Mouse (Mus musculus): Measurements from ENCODE around the gene Erp44. TPM values are rescaled to one million over a fixed set of nuclear protein-coding genes. Genes with fewer than 3 reads are reported as not detected.

The Erp44 gene
- polyA plus RNA-seq, 1 experiment from 2014 or later = 63.3 TPM

GRCm38 (mm10) chr4:48160386-48160785 lies 119.0 kb downstream of the Erp44 start:
- no peak overlapping the region for H3K4me2 ChIP-seq (ENCODE audit: low read depth, low read length, severe bottlenecking)
- no peaks in the 10 kb centered on the region for H3K9me3 ChIP-seq (ENCODE audit: control insufficient read depth, low read length)
- DNase-seq (ENCODE audit: low spot score) (no peak), ATAC-seq (replicated peaks; ENCODE audit: low FRiP score) (no peak)
- 91% methylated on average over 4 of the region's 4 CpGs for WGBS
- H3K36me3 ChIP-seq (ENCODE audit: control insufficient read depth, insufficient read depth, low read length) = no peaks in the 10 kb centered on the region
- H3K4me3 ChIP-seq (ENCODE audit: low read depth, low read length) = no peak overlapping the region
- H3K4me1 ChIP-seq (replicated peaks; ENCODE audit: control insufficient read depth, insufficient read depth, low read length) = no peaks in the 10 kb centered on the region
- no peak overlapping the region for H3K27ac ChIP-seq (ENCODE audit: low read depth, low read length)
- H3K9ac ChIP-seq (ENCODE audit: low read length) = no peak overlapping the region
- H3K27me3 ChIP-seq (ENCODE audit: control insufficient read depth, insufficient read depth, low read length) = no peaks in the 10 kb centered on the region

DNA sequence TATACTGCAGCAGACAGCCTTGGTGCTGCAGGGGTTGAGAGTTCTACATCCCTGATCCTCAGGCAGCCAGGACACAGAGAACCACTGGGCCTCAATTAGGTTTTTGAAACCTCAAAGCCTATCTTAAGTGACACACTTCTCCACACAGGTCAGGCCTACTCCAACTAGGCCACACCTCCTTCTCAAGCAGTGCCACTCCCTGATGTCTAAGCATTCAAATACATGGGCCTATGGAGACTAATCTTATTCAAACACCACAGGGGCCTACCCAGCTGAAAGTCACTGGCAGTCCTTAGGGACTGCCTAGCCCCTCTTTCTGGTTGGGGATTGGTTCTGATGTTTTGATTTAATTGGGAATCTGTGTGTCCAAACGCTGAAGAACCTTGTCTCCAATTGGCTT lies 123.5 kb downstream of the Erp44 start:
- Histone ChIP-seq H3K4me1 (replicated peaks; ENCODE audit: control insufficient read depth, insufficient read depth, low read length) (no peaks in the 10 kb centered on the region), H3K9ac (ENCODE audit: low read length) (no peak overlapping the region), H3K27me3 (ENCODE audit: control insufficient read depth, insufficient read depth, low read length) (no peaks in the 10 kb centered on the region), H3K4me3 (ENCODE audit: low read depth, low read length) (no peak overlapping the region), H3K36me3 (ENCODE audit: control insufficient read depth, insufficient read depth, low read length) (no peaks in the 10 kb centered on the region), H3K4me2 (ENCODE audit: low read depth, low read length, severe bottlenecking) (no peak overlapping the region), H3K27ac (ENCODE audit: low read depth, low read length) (no peak overlapping the region), H3K9me3 (ENCODE audit: control insufficient read depth, low read length) (no peaks in the 10 kb centered on the region)
- no peak for DNase-seq (ENCODE audit: low spot score)
- 70% methylated on average over 1 of the region's 1 CpGs for WGBS
- ATAC-seq (replicated peaks; ENCODE audit: low FRiP score) = no peak

DNA sequence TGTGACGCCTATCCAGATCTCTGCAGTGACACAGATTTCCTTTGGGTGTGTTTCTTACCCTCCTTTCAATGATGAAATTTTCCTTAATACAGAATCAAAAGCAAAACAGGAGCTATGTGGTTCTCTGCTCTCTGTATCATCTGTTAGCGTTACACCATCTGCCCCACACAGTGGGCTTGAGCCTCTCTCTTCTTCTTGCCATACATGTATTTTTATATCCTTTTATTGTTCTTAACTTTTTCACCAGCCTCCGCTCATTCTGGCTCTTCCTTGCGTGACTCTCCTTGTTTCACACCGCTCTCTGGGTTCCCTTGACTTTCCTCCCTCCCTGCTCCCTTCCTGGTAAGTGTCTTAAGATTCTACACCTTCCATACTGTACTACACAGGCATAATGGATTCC lies 126.1 kb downstream of the Erp44 start:
- no peak overlapping the region for H3K27ac ChIP-seq (ENCODE audit: low read depth, low read length)
- H3K9ac ChIP-seq (ENCODE audit: low read length) = no peak overlapping the region
- no peak overlapping the region for H3K4me3 ChIP-seq (ENCODE audit: low read depth, low read length)
- H3K9me3 ChIP-seq (ENCODE audit: control insufficient read depth, low read length) = no peaks in the 10 kb centered on the region
- no peaks in the 10 kb centered on the region for H3K27me3 ChIP-seq (ENCODE audit: control insufficient read depth, insufficient read depth, low read length)
- no peaks in the 10 kb centered on the region for H3K4me1 ChIP-seq (replicated peaks; ENCODE audit: control insufficient read depth, insufficient read depth, low read length)
- DNase-seq (ENCODE audit: low spot score) = no peak
- 85% methylated on average over 5 of the region's 5 CpGs for WGBS
- H3K36me3 ChIP-seq (ENCODE audit: control insufficient read depth, insufficient read depth, low read length) = no peaks in the 10 kb centered on the region
- no peak overlapping the region for H3K4me2 ChIP-seq (ENCODE audit: low read depth, low read length, severe bottlenecking)
- ATAC-seq (replicated peaks; ENCODE audit: low FRiP score) = no peak

DNA sequence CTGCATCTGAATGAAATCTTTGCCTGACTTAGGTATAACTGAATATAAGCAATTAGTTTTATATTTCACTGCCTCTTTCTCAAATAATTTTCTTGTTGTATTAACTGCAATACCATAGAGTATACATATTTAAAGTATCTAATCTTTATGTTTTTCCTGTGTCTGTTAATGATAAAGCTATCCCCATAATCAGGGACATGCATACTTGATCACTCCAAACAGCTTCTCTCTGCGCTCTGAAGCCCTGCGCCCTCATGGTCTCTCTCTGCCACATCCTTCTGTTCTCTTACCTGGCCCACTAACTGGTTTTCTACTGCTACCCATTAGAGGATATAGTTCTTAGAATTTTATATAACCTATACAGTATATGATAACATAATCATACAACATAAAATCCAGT lies 129.9 kb downstream of the Erp44 start:
- Histone ChIP-seq H3K36me3 (ENCODE audit: control insufficient read depth, insufficient read depth, low read length) (no peaks in the 10 kb centered on the region), H3K27me3 (ENCODE audit: control insufficient read depth, insufficient read depth, low read length) (no peaks in the 10 kb centered on the region), H3K4me2 (ENCODE audit: low read depth, low read length, severe bottlenecking) (no peak overlapping the region), H3K27ac (ENCODE audit: low read depth, low read length) (no peak overlapping the region), H3K9me3 (ENCODE audit: control insufficient read depth, low read length) (no peaks in the 10 kb centered on the region), H3K9ac (ENCODE audit: low read length) (no peak overlapping the region), H3K4me3 (ENCODE audit: low read depth, low read length) (no peak overlapping the region), H3K4me1 (replicated peaks; ENCODE audit: control insufficient read depth, insufficient read depth, low read length) (no peaks in the 10 kb centered on the region)
- ATAC-seq (replicated peaks; ENCODE audit: low FRiP score) (no peak), DNase-seq (ENCODE audit: low spot score) (no peak)
- WGBS = 93% methylated on average over 2 of the region's 2 CpGs

MicroRNAs within 50 kb of the gene (microRNA counts, 519-probe panel; counts per million panel counts)
- microRNA mmu-miR-1958 = 31.2 counts per million

Small RNA genes lying within 50 kb of the gene (microRNA-seq; reads per million reads assigned to microRNA genes)
- not detected for gene Mir1958 (ENCODE audit: insufficient number of aligned reads)

Other genes starting within 250 kb of the Erp44 start
- gene Nr4a3, start 234.4 kb downstream of the Erp44 start, polyA plus RNA-seq (2014; fragmentation: Nextera tagmentation; extraction: Ambion mirVana) = 0.31 and 0.71 TPM in 2 replicates
- gene Stx17, start 154.6 kb downstream of the Erp44 start, polyA plus RNA-seq (2014; fragmentation: Nextera tagmentation; extraction: Ambion mirVana) = 24.9 and 29.9 TPM in 2 replicates
- gene Invs, start 202 bp upstream of the Erp44 start, polyA plus RNA-seq (2014; fragmentation: Nextera tagmentation; extraction: Ambion mirVana) = 7.5 and 9.8 TPM in 2 replicates
- 75.2 and 78.6 TPM in 2 replicates for gene Tex10, start 193.9 kb upstream of the Erp44 start, polyA plus RNA-seq (2014; fragmentation: Nextera tagmentation; extraction: Ambion mirVana)